Comparison of ENCODE assay signal across 23 mouse cellular contexts in genomic region chr4:81097597-81097996, GRCm38 (mm10).
A peak's percentile ranks its signal among the peaks of the same experiment; 100 is the strongest.
DNase-seq lines count a peak whose midpoint lies in the region; ATAC-seq and TF ChIP-seq lines count a peak whose summit lies in the region.
"Had no signal": no experiment of that assay in that cellular context is flagged by ENCODE, and none has a peak within 500 bp of the region (broad histone marks: within the 10 kb centered on the region; RNA-seq: fewer than 3 reads in every experiment).

No protein-coding gene starts in this region.

- no peaks in the 10 kb centered on the region for H3K79me2 ChIP-seq in liver, adult 2 months (ENCODE audit: control insufficient read depth, insufficient read depth, low read length)

- H3K27me3 ChIP-seq in liver, adult 2 months (ENCODE audit: control insufficient read depth, insufficient read depth, low read length): no peaks in the 10 kb centered on the region
- H3K27me3 ChIP-seq in liver, embryonic 12.5 days (replicated peaks): no peaks in the 10 kb centered on the region
- no peaks in the 10 kb centered on the region for H3K27me3 ChIP-seq in liver, embryonic 15.5 days
- no peaks in the 10 kb centered on the region for H3K27me3 ChIP-seq in liver, postnatal 0 days (ENCODE audit: insufficient read depth, low read length)
- no peaks in the 10 kb centered on the region for H3K27me3 ChIP-seq in hindbrain, embryonic 16.5 days (replicated peaks; ENCODE audit: control insufficient read depth, insufficient read depth, low read length)
- H3K27me3 ChIP-seq in neural tube, embryonic 15.5 days (replicated peaks): no peaks in the 10 kb centered on the region
- H3K27me3 ChIP-seq: embryonic facial prominence, embryonic 13.5 days; embryonic facial prominence, embryonic 15.5 days; forebrain, embryonic 13.5 days; forebrain, embryonic 15.5 days had no signal

- intact Hi-C loops in left cerebral cortex, postnatal 10 days (cut with DNase I): no loop called here

- TF ChIP-seq EP300 in liver, postnatal 0 days (IDR thresholded peaks at IDR 0.05; ENCODE audit: low read depth): no peak

- 19% methylated on average over 1 of the region's 1 CpGs for WGBS in liver, adult 2 months
- 61% methylated on average over 1 of the region's 1 CpGs for WGBS in liver, embryonic 12.5 days (ENCODE audit: insufficient replicate concordance)
- 46% methylated on average over 1 of the region's 1 CpGs for WGBS in liver, embryonic 15.5 days (ENCODE audit: insufficient replicate concordance)
- 44% methylated on average over 1 of the region's 1 CpGs for WGBS in liver, postnatal 0 days (ENCODE audit: insufficient replicate concordance)
- WGBS in hindbrain, embryonic 16.5 days: 94% methylated on average over 1 of the region's 1 CpGs
- 97% methylated on average over 1 of the region's 1 CpGs for WGBS in neural tube, embryonic 15.5 days

- no peak for TF ChIP-seq POLR2A in liver, adult 2 months (IDR thresholded peaks at IDR 0.05; ENCODE audit: extremely low read depth, insufficient read depth, low read length)

- no peak overlapping the region for H3K27ac ChIP-seq in liver, adult 2 months (replicated peaks; ENCODE audit: insufficient read depth, low read depth, low read length)
- no peak overlapping the region for H3K27ac ChIP-seq in liver, embryonic 12.5 days
- H3K27ac ChIP-seq in liver, embryonic 15.5 days (replicated peaks): no peak overlapping the region
- no peak overlapping the region for H3K27ac ChIP-seq in liver, postnatal 0 days (ENCODE audit: low read depth)
- H3K27ac ChIP-seq in hindbrain, embryonic 16.5 days (ENCODE audit: low read depth, low read length): no peak overlapping the region
- H3K27ac ChIP-seq in neural tube, embryonic 15.5 days (replicated peaks): no peak overlapping the region
- H3K27ac ChIP-seq: embryonic facial prominence, embryonic 13.5 days; embryonic facial prominence, embryonic 15.5 days; forebrain, embryonic 13.5 days; forebrain, embryonic 15.5 days had no signal

- no peak overlapping the region for H3K9ac ChIP-seq in liver, adult 2 months (ENCODE audit: low read depth, low read length)
- no peak overlapping the region for H3K9ac ChIP-seq in liver, embryonic 12.5 days
- H3K9ac ChIP-seq in liver, embryonic 15.5 days: no peak overlapping the region
- no peak overlapping the region for H3K9ac ChIP-seq in liver, postnatal 0 days (replicated peaks)
- H3K9ac ChIP-seq in hindbrain, embryonic 16.5 days (ENCODE audit: low read depth, low read length): no peak overlapping the region
- H3K9ac ChIP-seq in neural tube, embryonic 15.5 days (replicated peaks): no peak overlapping the region
- H3K9ac ChIP-seq: embryonic facial prominence, embryonic 13.5 days; embryonic facial prominence, embryonic 15.5 days; forebrain, embryonic 13.5 days; forebrain, embryonic 15.5 days had no signal

- no peak for TF ChIP-seq CTCF in liver, adult 2 months (IDR thresholded peaks at IDR 0.05; ENCODE audit: low read depth, low read length)
- no peak for TF ChIP-seq CTCF in liver, postnatal 0 days (IDR thresholded peaks at IDR 0.05; ENCODE audit: low read depth)

- no peak overlapping the region for H3K4me2 ChIP-seq in liver, embryonic 12.5 days
- H3K4me2 ChIP-seq in liver, embryonic 15.5 days: no peak overlapping the region
- H3K4me2 ChIP-seq in liver, postnatal 0 days (ENCODE audit: low read depth, low read length): no peak overlapping the region
- no peak overlapping the region for H3K4me2 ChIP-seq in hindbrain, embryonic 16.5 days (ENCODE audit: low read length)
- no peak overlapping the region for H3K4me2 ChIP-seq in neural tube, embryonic 15.5 days
- H3K4me2 ChIP-seq: embryonic facial prominence, embryonic 13.5 days; embryonic facial prominence, embryonic 15.5 days; forebrain, embryonic 13.5 days; forebrain, embryonic 15.5 days had no signal

- ATAC-seq in liver, embryonic 12.5 days: peak; percentile 44; the same call in 1 of the 2 replicates
- ATAC-seq in liver, embryonic 15.5 days (ENCODE audit: insufficient read depth): peak; percentile 51
- ATAC-seq in liver, postnatal 0 days: peak; percentile 48; the same call in 1 of the 2 replicates
- ATAC-seq in hindbrain, embryonic 16.5 days: no peak
- ATAC-seq in neural tube, embryonic 15.5 days (ENCODE audit: low FRiP score): no peak
- ATAC-seq: forebrain, embryonic 13.5 days; forebrain, embryonic 15.5 days had no signal

- H3K4me3 ChIP-seq in liver, adult 2 months (ENCODE audit: insufficient read depth, low read depth, low read length): no peak overlapping the region
- H3K4me3 ChIP-seq in liver, embryonic 12.5 days: no peak overlapping the region
- H3K4me3 ChIP-seq in liver, embryonic 15.5 days (replicated peaks): no peak overlapping the region
- H3K4me3 ChIP-seq in liver, postnatal 0 days (ENCODE audit: low read depth, low read length): no peak overlapping the region
- no peak overlapping the region for H3K4me3 ChIP-seq in hindbrain, embryonic 16.5 days (ENCODE audit: low read length)
- no peak overlapping the region for H3K4me3 ChIP-seq in neural tube, embryonic 15.5 days (replicated peaks)
- H3K4me3 ChIP-seq: embryonic facial prominence, embryonic 13.5 days; embryonic facial prominence, embryonic 15.5 days; erythroblast, embryonic 14.5 days; forebrain, embryonic 13.5 days; forebrain, embryonic 15.5 days had no signal

- no peaks in the 10 kb centered on the region for H3K36me3 ChIP-seq in liver, adult 2 months (ENCODE audit: control insufficient read depth, insufficient read depth, low read length)
- H3K36me3 ChIP-seq in liver, embryonic 12.5 days: no peaks in the 10 kb centered on the region
- no peaks in the 10 kb centered on the region for H3K36me3 ChIP-seq in liver, embryonic 15.5 days (replicated peaks)
- no peaks in the 10 kb centered on the region for H3K36me3 ChIP-seq in liver, postnatal 0 days (replicated peaks; ENCODE audit: insufficient read depth, low read length)
- H3K36me3 ChIP-seq in hindbrain, embryonic 16.5 days (ENCODE audit: control insufficient read depth, insufficient read depth, low read length): no peaks in the 10 kb centered on the region
- no peaks in the 10 kb centered on the region for H3K36me3 ChIP-seq in neural tube, embryonic 15.5 days
- H3K36me3 ChIP-seq: embryonic facial prominence, embryonic 13.5 days; embryonic facial prominence, embryonic 15.5 days; forebrain, embryonic 15.5 days had no signal

- peak; percentile 48 for DNase-seq in liver, adult 2 months (ENCODE audit: extremely low read depth, low read depth, low spot score)
- DNase-seq in liver, postnatal 0 days: peak; percentile 17
- DNase-seq in urinary bladder, adult 2 months (ENCODE audit: low spot score): no peak
- no peak for DNase-seq in left cerebral cortex, postnatal 10 days (ENCODE audit: extremely low spot score in 1 of 2, low spot score in 2 of 2)
- DNase-seq: adrenal gland, adult 2 months; adrenal gland, postnatal 10 days; adrenal gland, postnatal 25 days; cerebellum, adult 11 months; cerebellum, adult 18-20 months; cerebellum, adult 8-10 months; cerebellum, adult 9-11 months; cerebellum, postnatal 14 days; cerebellum, postnatal 36 days; embryo, embryonic 11 days had no signal

- H3K4me1 ChIP-seq in liver, adult 2 months (ENCODE audit: control insufficient read depth, insufficient read depth, low read length): no peaks in the 10 kb centered on the region
- H3K4me1 ChIP-seq in liver, embryonic 12.5 days: no peaks in the 10 kb centered on the region
- H3K4me1 ChIP-seq in liver, embryonic 15.5 days (replicated peaks): no peaks in the 10 kb centered on the region
- H3K4me1 ChIP-seq in liver, postnatal 0 days (ENCODE audit: insufficient read depth): peaks cover 8% of the 10 kb centered on the region
- H3K4me1 ChIP-seq in hindbrain, embryonic 16.5 days (ENCODE audit: control insufficient read depth, insufficient read depth, low read depth, low read length): no peaks in the 10 kb centered on the region
- H3K4me1 ChIP-seq in neural tube, embryonic 15.5 days: no peaks in the 10 kb centered on the region
- H3K4me1 ChIP-seq: embryonic facial prominence, embryonic 13.5 days; embryonic facial prominence, embryonic 15.5 days; forebrain, embryonic 13.5 days; forebrain, embryonic 15.5 days had no signal

- H3K9me3 ChIP-seq in liver, embryonic 12.5 days (replicated peaks): no peaks in the 10 kb centered on the region
- no peaks in the 10 kb centered on the region for H3K9me3 ChIP-seq in liver, embryonic 15.5 days (replicated peaks)
- no peaks in the 10 kb centered on the region for H3K9me3 ChIP-seq in liver, postnatal 0 days (ENCODE audit: low read length)
- no peaks in the 10 kb centered on the region for H3K9me3 ChIP-seq in hindbrain, embryonic 16.5 days (ENCODE audit: control insufficient read depth, low read length)
- H3K9me3 ChIP-seq in neural tube, embryonic 15.5 days (replicated peaks): no peaks in the 10 kb centered on the region
- H3K9me3 ChIP-seq: embryonic facial prominence, embryonic 13.5 days; embryonic facial prominence, embryonic 15.5 days; forebrain, embryonic 13.5 days; forebrain, embryonic 15.5 days had no signal

Comparison
In these comparisons a context has a peak if more than half of its experiments do, and no peak if none do; other contexts are left out.
1. DNase-seq: peak in liver, adult 2 months (single experiment) and liver, postnatal 0 days (single experiment); none in urinary bladder, adult 2 months (single experiment) and left cerebral cortex, postnatal 10 days (0 of 2).
2. ATAC-seq: peak in liver, embryonic 12.5 days (single experiment), liver, embryonic 15.5 days (single experiment) and liver, postnatal 0 days (single experiment); none in hindbrain, embryonic 16.5 days (single experiment) and neural tube, embryonic 15.5 days (single experiment).